24 mouse cellular contexts compared by ENCODE assay signal in genomic region chr7:36022489-36022888, GRCm38 (mm10).
"Had no signal": no experiment of that assay in that cellular context is flagged by ENCODE, and none has a peak within 500 bp of the region (broad histone marks: within the 10 kb centered on the region; RNA-seq: fewer than 3 reads in every experiment).

No protein-coding gene starts in this region.

- H3K27ac ChIP-seq: layer of hippocampus, adult 2 months; limb, embryonic 10.5 days; limb, embryonic 13.5 days; liver, embryonic 12.5 days; liver, embryonic 15.5 days; lung, embryonic 15.5 days; midbrain, embryonic 10.5 days; midbrain, embryonic 15.5 days; neural tube, embryonic 12.5 days; stomach, postnatal 0 days had no signal

- H3K9me3 ChIP-seq: limb, embryonic 10.5 days; limb, embryonic 13.5 days; liver, embryonic 12.5 days; liver, embryonic 15.5 days; lung, embryonic 15.5 days; midbrain, embryonic 10.5 days; midbrain, embryonic 15.5 days; neural tube, embryonic 12.5 days; neural tube, embryonic 15.5 days had no signal

- H3K4me1 ChIP-seq: liver, embryonic 12.5 days; liver, embryonic 15.5 days; lung, embryonic 15.5 days; megakaryocyte, embryonic 14.5 days; neural tube, embryonic 12.5 days had no signal

- H3K4me3 ChIP-seq: layer of hippocampus, adult 2 months; limb, embryonic 10.5 days; limb, embryonic 13.5 days; liver, embryonic 12.5 days; liver, embryonic 15.5 days; lung, embryonic 15.5 days; megakaryocyte, embryonic 14.5 days; midbrain, embryonic 10.5 days; midbrain, embryonic 15.5 days; neural tube, embryonic 12.5 days; neural tube, embryonic 15.5 days had no signal

- H3K27me3 ChIP-seq: limb, embryonic 13.5 days; liver, embryonic 12.5 days; liver, embryonic 15.5 days; lung, embryonic 15.5 days; megakaryocyte, embryonic 14.5 days; midbrain, embryonic 15.5 days; neural tube, embryonic 12.5 days; neural tube, embryonic 15.5 days had no signal

- DNase-seq: kidney, adult 11 months; kidney, adult 9 months; layer of hippocampus, adult 9-11 months; liver; lung, adult 18-20 months; lung, postnatal 10 days; lung, postnatal 36 days; right cerebral cortex, adult 18-20 months; right cerebral cortex, postnatal 14 days; right cerebral cortex, postnatal 4 days; thymus, adult 18-20 months; thymus, postnatal 36 days had no signal

- ATAC-seq: liver, embryonic 12.5 days; midbrain, embryonic 15.5 days had no signal

- H3K4me2 ChIP-seq: limb, embryonic 13.5 days; liver, embryonic 12.5 days; liver, embryonic 15.5 days; lung, embryonic 15.5 days; midbrain, embryonic 15.5 days; neural tube, embryonic 12.5 days; neural tube, embryonic 15.5 days had no signal

- H3K36me3 ChIP-seq: limb, embryonic 10.5 days; limb, embryonic 13.5 days; liver, embryonic 12.5 days; liver, embryonic 15.5 days; lung, embryonic 15.5 days; midbrain, embryonic 10.5 days; midbrain, embryonic 15.5 days; neural tube, embryonic 12.5 days; neural tube, embryonic 15.5 days had no signal

- H3K9ac ChIP-seq: limb, embryonic 13.5 days; liver, embryonic 12.5 days; liver, embryonic 15.5 days; lung, embryonic 15.5 days; midbrain, embryonic 15.5 days; neural tube, embryonic 12.5 days; neural tube, embryonic 15.5 days had no signal
